Mouse (Mus musculus) subcutaneous adipose tissue, adult 2 months (tissue): ENCODE measurements around the gene Mtrf1. TPM values are rescaled to one million over a fixed set of nuclear protein-coding genes. Genes with fewer than 3 reads are reported as not detected.

Experiments
- polyA plus RNA-seq: library from polyadenylated mRNA; depleted of rRNA; stranded (reverse); fragments of >200 nt; gene quantifications from 2 replicates; pipeline ENCODE4 v1.2.3, GENCODE M21; 2012; ENCODE audit warnings: low replicate concordance; rRNA removed

The Mtrf1 gene
- 3.4 and 4.0 TPM in 2 replicates for polyA plus RNA-seq

GRCm38 (mm10) chr14:79397321-79398122, at the start of gene Mtrf1:
Mtrf1 (plus strand) TSS chr14:79397772.

DNA sequence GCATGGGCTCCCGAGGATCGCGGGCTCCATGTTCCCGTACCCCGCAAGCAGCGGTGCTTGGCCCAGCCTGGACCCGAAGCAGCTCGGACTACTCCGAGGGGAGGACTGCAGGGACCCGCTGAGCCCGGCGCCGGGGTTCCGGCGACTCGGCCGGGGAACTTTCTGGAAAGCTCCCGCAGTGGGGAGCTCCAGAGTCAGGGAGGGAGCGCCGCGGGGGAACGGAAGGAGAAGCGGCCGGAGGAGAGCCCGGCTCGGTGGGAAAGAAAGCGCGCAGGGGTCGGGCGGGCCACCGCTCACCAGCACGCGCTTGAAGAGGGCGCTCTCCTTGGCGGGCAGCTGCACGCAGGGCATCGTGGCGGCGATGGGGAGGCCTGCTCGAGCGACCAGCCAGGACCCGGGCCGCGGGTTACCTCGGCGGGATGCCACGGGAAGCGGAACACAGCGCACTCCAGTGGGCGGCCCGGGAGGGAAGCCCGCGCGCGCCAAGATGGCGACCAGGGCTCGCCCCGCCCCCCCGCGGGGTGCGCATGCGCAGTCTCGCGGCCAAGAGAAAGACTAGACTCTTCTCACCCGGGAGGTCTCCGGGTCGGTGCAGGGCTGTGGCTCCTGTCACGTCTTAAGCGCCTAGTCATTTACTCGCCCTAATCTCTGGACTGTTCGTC, 7.2 kb upstream of the Mtrf1 start, which contains the start of gene Naa16:
Naa16 (minus strand) TSS at position 514 of the 662 bp plus-strand sequence.

DNA sequence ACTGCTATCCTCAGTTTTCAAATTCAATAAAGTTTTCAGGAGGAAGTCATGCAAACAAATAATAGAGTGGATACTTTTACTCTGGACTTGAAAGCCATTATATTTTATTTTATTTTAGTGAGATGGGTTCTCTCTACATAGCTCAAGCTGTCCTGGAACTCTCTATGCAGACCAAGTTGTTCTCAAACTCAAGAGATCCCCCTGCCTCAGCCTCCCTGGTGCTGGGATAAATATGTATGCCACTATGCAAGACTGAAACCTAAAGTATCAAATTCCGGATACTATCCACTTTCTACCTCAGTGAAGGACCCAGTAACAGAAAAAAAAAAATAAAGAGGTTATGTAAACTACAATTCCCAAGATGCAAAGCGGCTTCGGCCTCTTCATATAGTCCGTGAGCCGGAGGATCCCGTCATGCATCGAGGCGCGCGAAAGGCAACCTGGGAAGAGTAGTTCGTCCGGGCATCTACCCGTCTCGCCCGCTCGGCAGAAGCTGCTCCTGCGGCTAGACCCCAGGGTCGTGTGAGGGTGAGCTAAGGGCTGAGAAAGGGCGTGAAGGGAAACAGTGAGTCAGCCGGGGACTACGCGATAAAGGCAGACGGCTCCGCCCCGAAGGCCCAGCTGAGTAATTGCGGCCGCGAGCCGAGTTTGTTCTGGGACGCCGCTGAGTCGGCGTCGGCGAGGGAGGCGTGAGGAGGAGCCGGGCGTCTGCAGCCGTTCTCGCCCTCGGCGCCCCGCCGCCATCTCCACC, 28.6 kb downstream of the Mtrf1 start, which contains the start of gene Kbtbd7:
Kbtbd7 (plus strand) TSS at position 533 of the 751 bp plus-strand sequence.

GRCm38 (mm10) chr14:79451681-79452590, 54.4 kb downstream of the Mtrf1 start, which contains the start of gene Kbtbd6:
Kbtbd6 (plus strand) TSS chr14:79451835.

Other genes with a start within 250 kb of the Mtrf1 start
- not detected in 2 replicates for gene Zfp957, start 150.4 kb upstream of the Mtrf1 start, polyA plus RNA-seq
- 458 and 1,202 TPM in 2 replicates for gene Rgcc, start 96.1 kb upstream of the Mtrf1 start, polyA plus RNA-seq
- 2.6 and 4.8 TPM in 2 replicates for gene Naa16, start 7.0 kb upstream of the Mtrf1 start, polyA plus RNA-seq
- 3.0 and 6.3 TPM in 2 replicates for gene Kbtbd7, start 28.7 kb downstream of the Mtrf1 start, polyA plus RNA-seq
- 0.26 and 0.67 TPM in 2 replicates for gene Kbtbd6, start 54.1 kb downstream of the Mtrf1 start, polyA plus RNA-seq
- 13.7 and 18.8 TPM in 2 replicates for gene Elf1, start 83.4 kb downstream of the Mtrf1 start, polyA plus RNA-seq
- 4.4 and 5.8 TPM in 2 replicates for gene Wbp4, start 83.7 kb downstream of the Mtrf1 start, polyA plus RNA-seq
- 10.0 and 10.6 TPM in 2 replicates for gene Sugt1, start 189.9 kb downstream of the Mtrf1 start, polyA plus RNA-seq